Mouse (Mus musculus): ENCODE measurements around the gene Jam3. TPM values are rescaled to one million over a fixed set of nuclear protein-coding genes. Genes with fewer than 3 reads are reported as not detected.

The Jam3 gene
- total RNA-seq (2021) = 30.9 and 38.4 TPM in 2 replicates
- long read RNA-seq, experiment 1, transcript Jam3-201 (9 exons, 1,942 nt) = major isoform, 58 of 65 reads
- long read RNA-seq, experiment 1, partial matches to known transcripts = 1 of 65 reads
- long read RNA-seq, experiment 1, other reads (novel, unspliced or antisense) = 5 of 65 reads
- long read RNA-seq, experiment 2, transcript Jam3-201 (9 exons, 1,942 nt) = major isoform, 27 of 32 reads
- long read RNA-seq, experiment 2, partial matches to known transcripts = 4 of 32 reads
- long read RNA-seq, experiment 2, other reads (novel, unspliced or antisense) = 1 of 32 reads

- peak; percentile 96 for DNase-seq
These were observed at the start of gene Jam3 for GRCm38 (mm10) chr9:27154763-27155530. Gene Jam3, minus strand, starts transcription at chr9:27155421.

- no peak for DNase-seq
These were observed 49.0 kb upstream of the Jam3 start for GRCm38 (mm10) chr9:27204201-27204600.

- peak; percentile 78 for DNase-seq
These were observed 47.9 kb upstream of the Jam3 start for GRCm38 (mm10) chr9:27203134-27203533.

- DNase-seq = peak; percentile 56
These were observed 46.4 kb upstream of the Jam3 start for GRCm38 (mm10) chr9:27201472-27202219.

GRCm38 (mm10) chr9:27193592-27194080, 38.4 kb upstream of the Jam3 start:
- no peak for DNase-seq

GRCm38 (mm10) chr9:27192761-27193591, 37.8 kb upstream of the Jam3 start:
- no peak for DNase-seq

GRCm38 (mm10) chr9:27192001-27192760, 37.0 kb upstream of the Jam3 start:
- DNase-seq = peak; percentile 95

GRCm38 (mm10) chr9:27191501-27191981, 36.3 kb upstream of the Jam3 start:
- peak; percentile 87 for DNase-seq

- DNase-seq = no peak
These were observed 35.2 kb upstream of the Jam3 start for GRCm38 (mm10) chr9:27190461-27190860.

GRCm38 (mm10) chr9:27189306-27189705, 34.1 kb upstream of the Jam3 start:
- DNase-seq = peak; percentile 34

- DNase-seq = no peak
These were observed 33.5 kb upstream of the Jam3 start for GRCm38 (mm10) chr9:27188677-27189241.

- no peak for DNase-seq
These were observed 30.6 kb upstream of the Jam3 start for GRCm38 (mm10) chr9:27185820-27186219.

- no peak for DNase-seq
These were observed 26.9 kb upstream of the Jam3 start for GRCm38 (mm10) chr9:27182087-27182486.

- no peak for DNase-seq
These were observed 25.3 kb upstream of the Jam3 start for GRCm38 (mm10) chr9:27180492-27180891.

GRCm38 (mm10) chr9:27178935-27179334, 23.7 kb upstream of the Jam3 start:
- DNase-seq = no peak

- peak; percentile 77 for DNase-seq
These were observed 20.9 kb upstream of the Jam3 start for GRCm38 (mm10) chr9:27176154-27176553.

GRCm38 (mm10) chr9:27175682-27176081, 20.5 kb upstream of the Jam3 start:
- DNase-seq = no peak

GRCm38 (mm10) chr9:27175241-27175640, 20.0 kb upstream of the Jam3 start:
- no peak for DNase-seq

GRCm38 (mm10) chr9:27174079-27174478, 18.9 kb upstream of the Jam3 start:
- no peak for DNase-seq

GRCm38 (mm10) chr9:27173646-27174045, 18.4 kb upstream of the Jam3 start:
- DNase-seq = no peak
